Mouse (Mus musculus) liver, embryonic 13.5 days (tissue): ENCODE results near the gene Dgkg. TPM values are rescaled to one million over a fixed set of nuclear protein-coding genes. Genes with fewer than 3 reads are reported as not detected.

ENCODE experiments used
- ATAC-seq: fragments of 200-750 bp; cut with Nextera tagmentation; 2 replicates; pipeline ENCODE4 v1.8.0; 2017; ENCODE audit warnings: low read depth, mild to moderate bottlenecking, moderate number of reproducible peaks, moderate library complexity
- DNase-seq: peaks from one replicate; pipeline ENCODE4 v3.0.0; 2022
- H3K27ac ChIP-seq: fragments of 300-500 bp; sonication (generic); 2 replicates; pipeline ENCODE4 v1.5.1; 2015; ENCODE audit warnings: moderate library complexity, mild to moderate bottlenecking, inconsistent platforms
- H3K27me3 ChIP-seq: fragments of 300-500 bp; sonication (generic); 2 replicates; pipeline ENCODE4 v1.6.1; 2015; ENCODE audit warnings: mild to moderate bottlenecking, inconsistent platforms
- H3K36me3 ChIP-seq: fragments of 300-500 bp; sonication (generic); 2 replicates; pipeline ENCODE4 v1.6.1; 2015; ENCODE audit warnings: mild to moderate bottlenecking, inconsistent platforms
- H3K4me1 ChIP-seq: fragments of 300-500 bp; sonication (generic); replicated peaks from 2 replicates; pipeline ENCODE4 v1.6.1; 2015; ENCODE audit warnings: inconsistent platforms
- H3K4me2 ChIP-seq: fragments of 300-500 bp; sonication (generic); 2 replicates; pipeline ENCODE4 v1.6.1; 2015; ENCODE audit warnings: inconsistent platforms, mild to moderate bottlenecking, moderate library complexity
- H3K4me3 ChIP-seq: fragments of 300-500 bp; sonication (generic); replicated peaks from 2 replicates; pipeline ENCODE4 v1.5.1; 2015; ENCODE audit warnings: mild to moderate bottlenecking, inconsistent platforms
- H3K9ac ChIP-seq: fragments of 300-500 bp; sonication (generic); 2 replicates; pipeline ENCODE4 v1.6.1; 2015; ENCODE audit warnings: mild to moderate bottlenecking, inconsistent platforms
- H3K9me3 ChIP-seq: fragments of 300-500 bp; sonication (generic); replicated peaks from 2 replicates; pipeline ENCODE4 v1.6.1; 2016; ENCODE audit warnings: inconsistent platforms
- WGBS: fragments of 180-500 bp; shearing (Covaris S2); methylation state at CpG from one replicate; pipeline ENCODE4 v1.1.7; 2015; ENCODE audit not compliant: insufficient replicate concordance; 5-methylcytosine and 5-hydroxymethylcytosine counted together
- polyA plus RNA-seq: library from polyadenylated mRNA; unstranded; fragments of >200 nt; fragmentation: Nextera tagmentation; extraction: Ambion mirVana; gene quantifications from 2 replicates; pipeline ENCODE4 v1.2.1, GENCODE M21; 2015

The Dgkg gene
- polyA plus RNA-seq, 1 experiment from 2014 or later = 0.75 TPM

GRCm38 (mm10) chr16:22564907-22565272 is 92.1 kb downstream of the Dgkg start:
- no peak overlapping the region for H3K9ac ChIP-seq
- H3K4me1 ChIP-seq = no peaks in the 10 kb centered on the region
- H3K36me3 ChIP-seq = no peaks in the 10 kb centered on the region
- no peak overlapping the region for H3K4me3 ChIP-seq
- no peaks in the 10 kb centered on the region for H3K9me3 ChIP-seq
- DNase-seq = no peak
- no peak overlapping the region for H3K27ac ChIP-seq
- H3K27me3 ChIP-seq = no peaks in the 10 kb centered on the region
- no peak for ATAC-seq
- 56% methylated on average over 3 of the region's 3 CpGs for WGBS
- no peak overlapping the region for H3K4me2 ChIP-seq

- Histone ChIP-seq H3K4me3 (no peak overlapping the region), H3K4me1 (no peaks in the 10 kb centered on the region), H3K9ac (no peak overlapping the region), H3K36me3 (no peaks in the 10 kb centered on the region), H3K27ac (no peak overlapping the region), H3K4me2 (no peak overlapping the region), H3K9me3 (no peaks in the 10 kb centered on the region), H3K27me3 (no peaks in the 10 kb centered on the region)
- ATAC-seq (no peak), DNase-seq (no peak)
- WGBS = 51% methylated on average over 14 of the region's 14 CpGs
These were observed 92.6 kb downstream of the Dgkg start for GRCm38 (mm10) chr16:22564259-22564906.

GRCm38 (mm10) chr16:22563594-22563993 is 93.4 kb downstream of the Dgkg start:
- no peak for DNase-seq
- H3K27ac ChIP-seq = no peak overlapping the region
- no peak for ATAC-seq

GRCm38 (mm10) chr16:22554996-22555395 is 102.0 kb downstream of the Dgkg start:
- Histone ChIP-seq H3K9me3 (no peaks in the 10 kb centered on the region), H3K27me3 (no peaks in the 10 kb centered on the region), H3K36me3 (no peaks in the 10 kb centered on the region), H3K4me1 (0 out of 2 replicates have a peak, but pooled peaks cover 5% of the 10 kb centered on the region), H3K9ac (no peak overlapping the region), H3K27ac (no peak overlapping the region), H3K4me3 (no peak overlapping the region), H3K4me2 (no peak overlapping the region)
- DNase-seq (no peak), ATAC-seq (no peak)
- WGBS = 31% methylated on average over 2 of the region's 2 CpGs

More at GRCm38 (mm10) chr16:22563594-22563993, 93.4 kb downstream of the Dgkg start:
- no peak overlapping the region for H3K9ac ChIP-seq
- H3K4me2 ChIP-seq = no peak overlapping the region
- H3K27me3 ChIP-seq = no peaks in the 10 kb centered on the region
- H3K36me3 ChIP-seq = no peaks in the 10 kb centered on the region
- no peaks in the 10 kb centered on the region for H3K9me3 ChIP-seq
- H3K4me1 ChIP-seq = no peaks in the 10 kb centered on the region
- H3K4me3 ChIP-seq = no peak overlapping the region

GRCm38 (mm10) chr16:22552351-22552750 is 104.7 kb downstream of the Dgkg start:
- DNase-seq (no peak), ATAC-seq (no peak)
- WGBS = 59% methylated on average over 9 of the region's 9 CpGs
- no peak overlapping the region for H3K27ac ChIP-seq
- H3K4me2 ChIP-seq = no peak overlapping the region
- no peak overlapping the region for H3K9ac ChIP-seq
- peaks cover 22% of the 10 kb centered on the region for H3K4me1 ChIP-seq
- no peaks in the 10 kb centered on the region for H3K9me3 ChIP-seq
- H3K4me3 ChIP-seq = no peak overlapping the region
- H3K27me3 ChIP-seq = no peaks in the 10 kb centered on the region
- no peaks in the 10 kb centered on the region for H3K36me3 ChIP-seq

GRCm38 (mm10) chr16:22551231-22552000 is 105.6 kb downstream of the Dgkg start:
- WGBS = 44% methylated on average over 11 of the region's 11 CpGs
- H3K27me3 ChIP-seq = no peaks in the 10 kb centered on the region
- no peak for DNase-seq

GRCm38 (mm10) chr16:22549346-22549745 is 107.7 kb downstream of the Dgkg start:
- no peaks in the 10 kb centered on the region for H3K36me3 ChIP-seq
- H3K4me1 ChIP-seq = peaks cover 24% of the 10 kb centered on the region
- H3K9me3 ChIP-seq = no peaks in the 10 kb centered on the region
- H3K27me3 ChIP-seq = no peaks in the 10 kb centered on the region
- DNase-seq = no peak
- WGBS = 33% methylated on average over 5 of the region's 5 CpGs
- no peak overlapping the region for H3K4me2 ChIP-seq
- H3K27ac ChIP-seq = no peak overlapping the region
- no peak overlapping the region for H3K4me3 ChIP-seq
- no peak overlapping the region for H3K9ac ChIP-seq
- peak; percentile 47; the same call in 1 of the 2 replicates for ATAC-seq

More at GRCm38 (mm10) chr16:22551231-22552000, 105.6 kb downstream of the Dgkg start:
- Histone ChIP-seq H3K9ac (no peak overlapping the region), H3K36me3 (no peaks in the 10 kb centered on the region), H3K9me3 (no peaks in the 10 kb centered on the region), H3K4me3 (no peak overlapping the region), H3K4me1 (peaks cover 22% of the 10 kb centered on the region), H3K27ac (no peak overlapping the region), H3K4me2 (no peak overlapping the region)
- ATAC-seq = no peak

GRCm38 (mm10) chr16:22548167-22549080 is 108.6 kb downstream of the Dgkg start:
- H3K4me1 ChIP-seq = peaks cover 24% of the 10 kb centered on the region
- H3K9ac ChIP-seq = peak overlapping the region; percentile 59
- peak; percentile 59 for DNase-seq
- ATAC-seq = peak; percentile 62
- no peaks in the 10 kb centered on the region for H3K27me3 ChIP-seq
- WGBS = 7% methylated on average over 26 of the region's 26 CpGs
- H3K4me3 ChIP-seq = peak overlapping the region; percentile 47
- H3K36me3 ChIP-seq = no peaks in the 10 kb centered on the region
- H3K4me2 ChIP-seq = peak overlapping the region; percentile 75
- no peak overlapping the region for H3K27ac ChIP-seq
- H3K9me3 ChIP-seq = no peaks in the 10 kb centered on the region

GRCm38 (mm10) chr16:22547741-22548140 is 109.3 kb downstream of the Dgkg start:
- ATAC-seq = no peak
- no peak overlapping the region for H3K9ac ChIP-seq

GRCm38 (mm10) chr16:22545799-22546198 is 111.2 kb downstream of the Dgkg start:
- Histone ChIP-seq H3K9ac (no peak overlapping the region), H3K27ac (no peak overlapping the region), H3K4me3 (no peak overlapping the region), H3K27me3 (no peaks in the 10 kb centered on the region), H3K9me3 (no peaks in the 10 kb centered on the region), H3K4me1 (peaks cover 20% of the 10 kb centered on the region), H3K36me3 (no peaks in the 10 kb centered on the region), H3K4me2 (no peak overlapping the region)
- ATAC-seq = no peak
- 36% methylated on average over 8 of the region's 8 CpGs for WGBS
- DNase-seq = no peak

More at GRCm38 (mm10) chr16:22547741-22548140, 109.3 kb downstream of the Dgkg start:
- H3K4me3 ChIP-seq = peak overlapping the region; percentile 47; the same call in 1 of the 2 replicates
- no peaks in the 10 kb centered on the region for H3K27me3 ChIP-seq
- H3K4me1 ChIP-seq = peaks cover 24% of the 10 kb centered on the region
- H3K4me2 ChIP-seq = peak overlapping the region; percentile 75
- no peaks in the 10 kb centered on the region for H3K9me3 ChIP-seq
- DNase-seq = no peak
- 43% methylated on average over 10 of the region's 10 CpGs for WGBS
- no peaks in the 10 kb centered on the region for H3K36me3 ChIP-seq
- no peak overlapping the region for H3K27ac ChIP-seq

GRCm38 (mm10) chr16:22545016-22545561 is 111.9 kb downstream of the Dgkg start:
- Histone ChIP-seq H3K27ac (no peak overlapping the region), H3K27me3 (no peaks in the 10 kb centered on the region), H3K9me3 (no peaks in the 10 kb centered on the region), H3K4me2 (no peak overlapping the region), H3K36me3 (no peaks in the 10 kb centered on the region), H3K4me3 (no peak overlapping the region), H3K4me1 (peaks cover 20% of the 10 kb centered on the region), H3K9ac (no peak overlapping the region)
- ATAC-seq (no peak), DNase-seq (no peak)
- 15% methylated on average over 3 of the region's 3 CpGs for WGBS
